ENCODE assay signal across 8 mouse cellular contexts in the genomic region with DNA sequence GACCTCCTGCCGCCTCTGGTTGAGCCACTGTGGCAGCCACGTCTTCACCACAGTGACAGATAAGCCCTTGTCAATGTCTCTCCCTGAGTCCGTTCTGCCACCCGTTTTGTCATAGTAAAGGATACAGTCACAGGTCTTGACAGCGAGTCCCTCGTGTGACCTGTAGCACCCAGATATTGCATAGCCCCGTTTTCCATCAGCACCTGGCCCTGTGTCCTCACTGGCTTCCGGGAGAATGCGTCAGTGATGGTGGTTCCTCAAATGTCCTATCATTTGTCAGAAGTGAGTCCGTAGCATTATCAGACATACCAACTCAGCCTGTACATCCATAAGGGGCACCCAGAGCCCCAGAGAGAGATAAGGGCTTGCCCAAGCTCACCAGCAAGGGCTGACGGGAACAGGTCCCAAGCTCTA. TPM values are rescaled to one million over a fixed set of nuclear protein-coding genes. Genes with fewer than 3 reads are reported as not detected.
DNase-seq lines count a peak whose midpoint lies in the region; ATAC-seq and TF ChIP-seq lines count a peak whose summit lies in the region.
"Had no signal": no experiment of that assay in that cellular context is flagged by ENCODE, and none has a peak within 500 bp of the region (broad histone marks: within the 10 kb centered on the region; RNA-seq: fewer than 3 reads in every experiment).

No protein-coding gene starts in this region.

- no peak for TF ChIP-seq CTCF in spleen, adult 2 months (IDR thresholded peaks at IDR 0.05; ENCODE audit: extremely low read depth, insufficient read depth, insufficient read length, insufficient replicate concordance)
- TF ChIP-seq CTCF in embryonic fibroblast, embryonic 13.5 days (IDR thresholded peaks at IDR 0.05; ENCODE audit: borderline replicate concordance, insufficient read depth, low read length): no peak
- TF ChIP-seq CTCF in kidney, adult 2 months (conservative IDR thresholded peaks at IDR 0.05; ENCODE audit: insufficient read depth, insufficient read length, low read depth, low read length): no peak

- no peak for DNase-seq in spleen, adult 2 months (ENCODE audit: low read depth in 1 of 2, low spot score in 2 of 2)
- DNase-seq in spleen, adult 18-20 months: no peak
- peak; percentile 64 for DNase-seq in liver, embryonic 11.5 days (ENCODE audit: low spot score)
- peak; percentile 36 for DNase-seq in splenic B cell, adult 2 months (ENCODE audit: low read depth, low spot score)
- no peak for DNase-seq in kidney, adult 2 months

- 63% methylated on average over 11 of the region's 11 CpGs for WGBS in spleen, adult 2 months
- WGBS in liver, embryonic 11.5 days: 42% methylated on average over 11 of the region's 11 CpGs
- 88% methylated on average over 11 of the region's 11 CpGs for WGBS in forebrain, embryonic 15.5 days
- WGBS in kidney, adult 2 months: 93% methylated on average over 11 of the region's 11 CpGs

- peaks cover 21% of the 10 kb centered on the region for H3K4me1 ChIP-seq in spleen, adult 2 months (ENCODE audit: control insufficient read depth, insufficient read depth, insufficient read length)
- H3K4me1 ChIP-seq in embryonic fibroblast, embryonic 13.5 days (ENCODE audit: control insufficient read depth, insufficient read depth, low read length): peaks cover 9% of the 10 kb centered on the region
- H3K4me1 ChIP-seq in liver, embryonic 11.5 days (replicated peaks; ENCODE audit: control insufficient read depth, insufficient read depth, low read length): peaks cover 29% of the 10 kb centered on the region
- no peaks in the 10 kb centered on the region for H3K4me1 ChIP-seq in forebrain, embryonic 15.5 days
- peaks cover 11% of the 10 kb centered on the region for H3K4me1 ChIP-seq in kidney, adult 2 months (ENCODE audit: control insufficient read depth, insufficient read depth, low read length)

- no peaks in the 10 kb centered on the region for H3K27me3 ChIP-seq in spleen, adult 2 months (ENCODE audit: control insufficient read depth, insufficient read depth, low read length)
- no peaks in the 10 kb centered on the region for H3K27me3 ChIP-seq in liver, embryonic 11.5 days (replicated peaks; ENCODE audit: control insufficient read depth, insufficient read depth, low read length)
- H3K27me3 ChIP-seq in splenic B cell, adult 2 months (ENCODE audit: control insufficient read depth, insufficient read depth, low read length, poor library complexity, severe bottlenecking): no peaks in the 10 kb centered on the region
- H3K27me3 ChIP-seq in forebrain, embryonic 15.5 days: no peaks in the 10 kb centered on the region
- no peaks in the 10 kb centered on the region for H3K27me3 ChIP-seq in kidney, adult 2 months (replicated peaks; ENCODE audit: control insufficient read depth, insufficient read depth, low read length)
- H3K27me3 ChIP-seq: embryonic facial prominence, embryonic 13.5 days had no signal

- H3K27ac ChIP-seq in spleen, adult 2 months (ENCODE audit: insufficient read depth, low read length): peak overlapping the region; percentile 65
- peak overlapping the region; percentile 12; the same call in 1 of the 2 replicates for H3K27ac ChIP-seq in embryonic fibroblast, embryonic 13.5 days (ENCODE audit: insufficient read depth, low read length)
- H3K27ac ChIP-seq in liver, embryonic 11.5 days (ENCODE audit: low read depth, low read length): peak overlapping the region; percentile 93
- no peak overlapping the region for H3K27ac ChIP-seq in forebrain, embryonic 15.5 days (replicated peaks)
- no peak overlapping the region for H3K27ac ChIP-seq in kidney, adult 2 months (ENCODE audit: insufficient read depth, low read depth, low read length)
- H3K27ac ChIP-seq: embryonic facial prominence, embryonic 13.5 days had no signal

- ATAC-seq in liver, embryonic 11.5 days (replicated peaks; ENCODE audit: low FRiP score): peak; percentile 70
- no peak for ATAC-seq in forebrain, embryonic 15.5 days (replicated peaks)

- no peaks in the 10 kb centered on the region for H3K9me3 ChIP-seq in liver, embryonic 11.5 days (ENCODE audit: control insufficient read depth, low read length)
- no peaks in the 10 kb centered on the region for H3K9me3 ChIP-seq in forebrain, embryonic 15.5 days

- TF ChIP-seq POLR2A in spleen, adult 2 months (IDR thresholded peaks at IDR 0.05; ENCODE audit: low read depth, low read length): no peak
- no peak for TF ChIP-seq POLR2A in embryonic fibroblast, embryonic 13.5 days (IDR thresholded peaks at IDR 0.05; ENCODE audit: low read depth, low read length)
- no peak for TF ChIP-seq POLR2A in kidney, adult 2 months (IDR thresholded peaks at IDR 0.05; ENCODE audit: low read depth, low read length)

- H3K4me3 ChIP-seq in spleen, adult 2 months (ENCODE audit: extremely low read depth, insufficient read depth, insufficient read length): 0 out of 2 replicates have a peak overlapping the region, but pooled peaks have one; percentile 14
- no peak overlapping the region for H3K4me3 ChIP-seq in embryonic fibroblast, embryonic 13.5 days (ENCODE audit: insufficient read depth, low read length)
- H3K4me3 ChIP-seq in liver, embryonic 11.5 days (ENCODE audit: low read depth, low read length): peak overlapping the region; percentile 29
- no peak overlapping the region for H3K4me3 ChIP-seq in forebrain, embryonic 15.5 days
- no peak overlapping the region for H3K4me3 ChIP-seq in kidney, adult 2 months (ENCODE audit: insufficient read depth, low read depth, low read length)
- H3K4me3 ChIP-seq: embryonic facial prominence, embryonic 13.5 days had no signal

- peak overlapping the region; percentile 64 for H3K9ac ChIP-seq in liver, embryonic 11.5 days (ENCODE audit: low read depth, low read length)
- no peak overlapping the region for H3K9ac ChIP-seq in forebrain, embryonic 15.5 days (replicated peaks)
- H3K9ac ChIP-seq: embryonic facial prominence, embryonic 13.5 days had no signal

- peak overlapping the region; percentile 67 for H3K4me2 ChIP-seq in liver, embryonic 11.5 days
- no peak overlapping the region for H3K4me2 ChIP-seq in forebrain, embryonic 15.5 days (replicated peaks)
- H3K4me2 ChIP-seq: embryonic facial prominence, embryonic 13.5 days had no signal

- peaks cover 3% of the 10 kb centered on the region; the same call in 1 of the 2 replicates for H3K36me3 ChIP-seq in spleen, adult 2 months (ENCODE audit: control insufficient read depth, insufficient read depth, low read length)
- H3K36me3 ChIP-seq in liver, embryonic 11.5 days (ENCODE audit: control insufficient read depth, insufficient read depth, low read length): peaks cover 25% of the 10 kb centered on the region
- H3K36me3 ChIP-seq in splenic B cell, adult 2 months (ENCODE audit: control insufficient read depth, insufficient read depth, low read length, poor library complexity, severe bottlenecking): peaks cover 3% of the 10 kb centered on the region; the same call in 1 of the 2 replicates
- peaks cover 37% of the 10 kb centered on the region for H3K36me3 ChIP-seq in forebrain, embryonic 15.5 days
- no peaks in the 10 kb centered on the region for H3K36me3 ChIP-seq in kidney, adult 2 months (ENCODE audit: control insufficient read depth, insufficient read depth, low read length)

RNA-seq across cellular contexts. Expression of a gene that starts 38.7 kb away (rescaled TPM):
- polyA plus RNA-seq in spleen, adult 2 months (2012; rRNA removed): 21.1 and 22.2 TPM in 2 replicates
- polyA plus RNA-seq in embryonic fibroblast, embryonic 13.5 days (2011; ENCODE audit: insufficient read length, low read depth, missing spikeins): 160 and 173 TPM in 2 replicates
- 191 and 195 TPM in 2 replicates for polyA plus RNA-seq in liver, embryonic 11.5 days (2014; fragmentation: Nextera tagmentation; extraction: Ambion mirVana)
- 202 and 208 TPM in 2 replicates for polyA plus RNA-seq in forebrain, embryonic 15.5 days (2015; fragmentation: Nextera tagmentation; extraction: Ambion mirVana)
- 17.1 and 21.6 TPM in 2 replicates for polyA plus RNA-seq in kidney, adult 2 months (2012; rRNA removed)

RNA-seq across cellular contexts. Expression of a gene that starts 41.8 kb away (rescaled TPM):
- polyA plus RNA-seq in spleen, adult 2 months (2012; rRNA removed): 34.7 and 40.8 TPM in 2 replicates
- polyA plus RNA-seq in embryonic fibroblast, embryonic 13.5 days (2011; ENCODE audit: insufficient read length, low read depth, missing spikeins): 223 and 251 TPM in 2 replicates
- 149 and 176 TPM in 2 replicates for polyA plus RNA-seq in liver, embryonic 11.5 days (2014; fragmentation: Nextera tagmentation; extraction: Ambion mirVana)
- polyA plus RNA-seq in forebrain, embryonic 15.5 days (2015; fragmentation: Nextera tagmentation; extraction: Ambion mirVana): 114 and 116 TPM in 2 replicates
- 86.6 and 91.1 TPM in 2 replicates for polyA plus RNA-seq in kidney, adult 2 months (2012; rRNA removed)

Comparison
In these comparisons a context has a peak if more than half of its experiments do, and no peak if none do; other contexts are left out.
1. DNase-seq: peak in liver, embryonic 11.5 days (single experiment) and splenic B cell, adult 2 months (single experiment); none in spleen, adult 2 months (0 of 2), spleen, adult 18-20 months (0 of 2) and kidney, adult 2 months (single experiment).
2. H3K27ac ChIP-seq: peak in spleen, adult 2 months (single experiment), embryonic fibroblast, embryonic 13.5 days (single experiment) and liver, embryonic 11.5 days (single experiment); none in forebrain, embryonic 15.5 days (single experiment) and kidney, adult 2 months (single experiment).
3. H3K4me3 ChIP-seq: peak in spleen, adult 2 months (single experiment) and liver, embryonic 11.5 days (single experiment); none in embryonic fibroblast, embryonic 13.5 days (single experiment), forebrain, embryonic 15.5 days (single experiment) and kidney, adult 2 months (single experiment).